27 mouse cellular contexts compared by ENCODE assay signal in genomic region chr13:111391426-111391825, GRCm38 (mm10).
"Had no signal": no experiment of that assay in that cellular context is flagged by ENCODE, and none has a peak within 500 bp of the region (broad histone marks: within the 10 kb centered on the region; RNA-seq: fewer than 3 reads in every experiment).

No protein-coding gene starts in this region.

- H3K27ac ChIP-seq: embryonic facial prominence, embryonic 12.5 days; embryonic facial prominence, embryonic 13.5 days; embryonic facial prominence, embryonic 15.5 days; forebrain, embryonic 10.5 days; forebrain, embryonic 12.5 days; forebrain, embryonic 13.5 days; forebrain, embryonic 15.5 days; gastrocnemius, adult 2 months; heart, adult 2 months; heart, embryonic 10.5 days had no signal

- H3K9me3 ChIP-seq: embryonic facial prominence, embryonic 12.5 days; embryonic facial prominence, embryonic 13.5 days; embryonic facial prominence, embryonic 15.5 days; forebrain, embryonic 10.5 days; forebrain, embryonic 12.5 days; forebrain, embryonic 13.5 days; forebrain, embryonic 15.5 days; heart, embryonic 10.5 days had no signal

- ATAC-seq: forebrain, embryonic 13.5 days; forebrain, embryonic 14.5 days; forebrain, embryonic 15.5 days; forebrain, embryonic 16.5 days; forebrain, postnatal 0 days had no signal

- H3K4me3 ChIP-seq: embryonic facial prominence, embryonic 12.5 days; embryonic facial prominence, embryonic 13.5 days; embryonic facial prominence, embryonic 15.5 days; erythroblast, embryonic 14.5 days; forebrain, embryonic 10.5 days; forebrain, embryonic 12.5 days; forebrain, embryonic 13.5 days; forebrain, embryonic 15.5 days; gastrocnemius, adult 2 months; heart, adult 2 months; heart, embryonic 10.5 days had no signal

- DNase-seq: cerebellum, adult 9-10 months; cerebellum, adult 9-11 months; cerebellum, postnatal 10 days; cerebellum, postnatal 14 days; cerebellum, postnatal 25 days; cerebellum, postnatal 36 days; embryo, embryonic 11 days; forebrain, postnatal 0 days; gastrocnemius, adult 2 months; gastrocnemius, postnatal 10 days; gastrocnemius, postnatal 14 days; gastrocnemius, postnatal 25 days; gastrocnemius, postnatal 36 days; heart, adult 11 months; heart, adult 18-20 months; heart, adult 2 months had no signal

- H3K9ac ChIP-seq: embryonic facial prominence, embryonic 12.5 days; embryonic facial prominence, embryonic 13.5 days; embryonic facial prominence, embryonic 15.5 days; forebrain, embryonic 12.5 days; forebrain, embryonic 13.5 days; forebrain, embryonic 15.5 days; forebrain, postnatal 0 days had no signal

- H3K27me3 ChIP-seq: embryonic facial prominence, embryonic 12.5 days; embryonic facial prominence, embryonic 13.5 days; embryonic facial prominence, embryonic 15.5 days; forebrain, embryonic 12.5 days; forebrain, embryonic 13.5 days; forebrain, embryonic 15.5 days had no signal

- H3K36me3 ChIP-seq: embryonic facial prominence, embryonic 12.5 days; embryonic facial prominence, embryonic 13.5 days; embryonic facial prominence, embryonic 15.5 days; forebrain, embryonic 10.5 days; forebrain, embryonic 12.5 days; forebrain, embryonic 15.5 days; heart, embryonic 10.5 days had no signal

- H3K4me2 ChIP-seq: embryonic facial prominence, embryonic 12.5 days; embryonic facial prominence, embryonic 13.5 days; embryonic facial prominence, embryonic 15.5 days; forebrain, embryonic 12.5 days; forebrain, embryonic 13.5 days; forebrain, embryonic 15.5 days had no signal

- H3K4me1 ChIP-seq: embryonic facial prominence, embryonic 12.5 days; embryonic facial prominence, embryonic 15.5 days; forebrain, embryonic 10.5 days; forebrain, embryonic 12.5 days; forebrain, embryonic 13.5 days; forebrain, embryonic 15.5 days had no signal
